Mouse (Mus musculus): ENCODE data around the gene Zc3h12b. TPM values are rescaled to one million over a fixed set of nuclear protein-coding genes. Genes with fewer than 3 reads are reported as not detected.
A peak's percentile ranks its signal among the peaks of the same experiment; 100 is the strongest.

Zc3h12b gene
- total RNA-seq (2021), result 10 to 100 TPM; 34.4 to 35.9 TPM
- long read RNA-seq, experiment 1, partial matches to known transcripts, result 0 of 7 reads
- long read RNA-seq, experiment 1, other reads (novel, unspliced or antisense), result 7 of 7 reads
- long read RNA-seq, experiment 2, partial matches to known transcripts, result 1 of 4 reads
- long read RNA-seq, experiment 2, other reads (novel, unspliced or antisense), result 3 of 4 reads

- H3K27ac ChIP-seq, result peak within 1 kb of the TSS; percentile 86
- peak within 1 kb of the TSS; percentile 58 for H3K4me3 ChIP-seq
- DNase-seq (ENCODE audit: extremely low spot score in 1 of 2, low spot score in 2 of 2), result peak; percentile 69 to 76
- intact Hi-C loops (cut with DNase I), result loop anchor here (5.0 to 10.0 kb wide), 2 partner anchors 54 to 223 kb away; partner anchors contain the start of gene Zc4h2
- TF ChIP-seq CTCF (IDR thresholded peaks at IDR 0.05), result peak; percentile 54
Measured at GRCm38 (mm10) chrX:95711227-95712111, at the start of gene Zc3h12b. Zc3h12b (plus strand) TSS chrX:95711678.

- H3K27ac ChIP-seq, result no peak overlapping the region
- intact Hi-C loops (cut with DNase I), result no loop called here
- no peak for TF ChIP-seq CTCF (IDR thresholded peaks at IDR 0.05)
- H3K4me3 ChIP-seq, result no peak overlapping the region
- no peak for DNase-seq (ENCODE audit: extremely low spot score in 1 of 2, low spot score in 2 of 2)
Measured at GRCm38 (mm10) chrX:95682206-95682605, 29.3 kb upstream of the Zc3h12b start.

GRCm38 (mm10) chrX:95687119-95687518 is 24.4 kb upstream of the Zc3h12b start:
- DNase-seq (ENCODE audit: extremely low spot score in 1 of 2, low spot score in 2 of 2), result peak in 1 of 2 experiments; percentile 10
- no peak overlapping the region for H3K27ac ChIP-seq
- H3K4me3 ChIP-seq, result no peak overlapping the region
- peak; percentile 46 for TF ChIP-seq CTCF (IDR thresholded peaks at IDR 0.05)
- intact Hi-C loops (cut with DNase I), result loop anchor here (5.0 kb wide), 2 partner anchors 50 to 265 kb away; no protein-coding TSS in a partner anchor

- TF ChIP-seq CTCF (IDR thresholded peaks at IDR 0.05), result peak; percentile 65
- H3K4me3 ChIP-seq, result no peak overlapping the region
- H3K27ac ChIP-seq, result no peak overlapping the region
- intact Hi-C loops (cut with DNase I), result loop anchor here (5.0 kb wide), 1 partner anchor 51 kb away; no protein-coding TSS in a partner anchor
- DNase-seq (ENCODE audit: extremely low spot score in 1 of 2, low spot score in 2 of 2), result no peak
Measured at GRCm38 (mm10) chrX:95738253-95738652, 26.8 kb downstream of the Zc3h12b start.

GRCm38 (mm10) chrX:95795881-95796280 is 84.4 kb downstream of the Zc3h12b start:
- Histone ChIP-seq H3K4me3 (no peak overlapping the region), H3K27ac (no peak overlapping the region)
- intact Hi-C loops (cut with DNase I), result no loop called here
- no peak for DNase-seq (ENCODE audit: extremely low spot score in 1 of 2, low spot score in 2 of 2)
- TF ChIP-seq CTCF (IDR thresholded peaks at IDR 0.05), result no peak

- no peak overlapping the region for H3K4me3 ChIP-seq
- DNase-seq (ENCODE audit: extremely low spot score in 1 of 2, low spot score in 2 of 2), result no peak
- no peak for TF ChIP-seq CTCF (IDR thresholded peaks at IDR 0.05)
- intact Hi-C loops (cut with DNase I), result no loop called here
- H3K27ac ChIP-seq, result no peak overlapping the region
Measured at GRCm38 (mm10) chrX:95801790-95802189, 90.3 kb downstream of the Zc3h12b start.

- Histone ChIP-seq H3K4me3 (no peak overlapping the region), H3K27ac (no peak overlapping the region)
- DNase-seq (ENCODE audit: extremely low spot score in 1 of 2, low spot score in 2 of 2), result no peak
- intact Hi-C loops (cut with DNase I), result no loop called here
- TF ChIP-seq CTCF (IDR thresholded peaks at IDR 0.05), result no peak
Measured at GRCm38 (mm10) chrX:95852806-95853205, 141.3 kb downstream of the Zc3h12b start.

- TF ChIP-seq CTCF (IDR thresholded peaks at IDR 0.05), result no peak
- Histone ChIP-seq H3K27ac (no peak overlapping the region), H3K4me3 (no peak overlapping the region)
- no peak for DNase-seq (ENCODE audit: extremely low spot score in 1 of 2, low spot score in 2 of 2)
- intact Hi-C loops (cut with DNase I), result no loop called here
Measured at GRCm38 (mm10) chrX:95881111-95881510, 169.6 kb downstream of the Zc3h12b start.

GRCm38 (mm10) chrX:95902716-95903115 is 191.2 kb downstream of the Zc3h12b start:
- Histone ChIP-seq H3K27ac (no peak overlapping the region), H3K4me3 (no peak overlapping the region)
- intact Hi-C loops (cut with DNase I), result no loop called here
- TF ChIP-seq CTCF (IDR thresholded peaks at IDR 0.05), result no peak
- DNase-seq (ENCODE audit: extremely low spot score in 1 of 2, low spot score in 2 of 2), result no peak

GRCm38 (mm10) chrX:95935481-95935880 is 224.0 kb downstream of the Zc3h12b start:
- intact Hi-C loops (cut with DNase I), result loop anchor here (10.0 kb wide), 1 partner anchor 221 kb away; the partner anchor contains the start of gene Zc3h12b
- Histone ChIP-seq H3K4me3 (no peak overlapping the region), H3K27ac (no peak overlapping the region)
- DNase-seq (ENCODE audit: extremely low spot score in 1 of 2, low spot score in 2 of 2), result no peak
- no peak for TF ChIP-seq CTCF (IDR thresholded peaks at IDR 0.05)

GRCm38 (mm10) chrX:95945496-95945895 is 234.0 kb downstream of the Zc3h12b start:
- no peak for DNase-seq (ENCODE audit: extremely low spot score in 1 of 2, low spot score in 2 of 2)
- TF ChIP-seq CTCF (IDR thresholded peaks at IDR 0.05), result no peak
- intact Hi-C loops (cut with DNase I), result no loop called here
- H3K4me3 ChIP-seq, result no peak overlapping the region
- H3K27ac ChIP-seq, result no peak overlapping the region

- no peak for DNase-seq (ENCODE audit: extremely low spot score in 1 of 2, low spot score in 2 of 2)
- no peak overlapping the region for H3K4me3 ChIP-seq
- no peak overlapping the region for H3K27ac ChIP-seq
- no peak for TF ChIP-seq CTCF (IDR thresholded peaks at IDR 0.05)
- intact Hi-C loops (cut with DNase I), result no loop called here
Measured at GRCm38 (mm10) chrX:95948135-95948534, 236.7 kb downstream of the Zc3h12b start.
